Mouse (Mus musculus): Measurements from ENCODE around the gene Dock9. TPM values are rescaled to one million over a fixed set of nuclear protein-coding genes. Genes with fewer than 3 reads are reported as not detected.

Gene Dock9
- polyA plus RNA-seq, 1 experiment from 2014 or later: 12.1 TPM

- H3K4me3 ChIP-seq: no peak overlapping the region
- no peaks in the 10 kb centered on the region for H3K27me3 ChIP-seq
- no peak overlapping the region for H3K4me2 ChIP-seq
- no peaks in the 10 kb centered on the region; the same call in 1 of the 2 replicates for H3K9me3 ChIP-seq
- no peak overlapping the region for H3K9ac ChIP-seq
- H3K4me1 ChIP-seq (replicated peaks): no peaks in the 10 kb centered on the region
- H3K27ac ChIP-seq (replicated peaks): no peak overlapping the region
- H3K36me3 ChIP-seq: no peaks in the 10 kb centered on the region
- ATAC-seq (ENCODE audit: low FRiP score, low read depth): no peak
- 81% methylated on average over 4 of the region's 4 CpGs for WGBS
These were observed 9.2 kb upstream of the Dock9 start for GRCm38 (mm10) chr14:121806791-121807190.

- no peak for ATAC-seq (ENCODE audit: low FRiP score, low read depth)
These were observed 8.7 kb upstream of the Dock9 start for GRCm38 (mm10) chr14:121806316-121806715.

GRCm38 (mm10) chr14:121804461-121804860 lies 6.8 kb upstream of the Dock9 start:
- ATAC-seq (ENCODE audit: low FRiP score, low read depth): no peak
- no peak overlapping the region for H3K4me3 ChIP-seq
- 86% methylated on average over 4 of the region's 4 CpGs for WGBS

More at GRCm38 (mm10) chr14:121806316-121806715, 8.7 kb upstream of the Dock9 start:
- Histone ChIP-seq H3K27me3 (no peaks in the 10 kb centered on the region), H3K4me2 (no peak overlapping the region), H3K9me3 (no peaks in the 10 kb centered on the region; the same call in 1 of the 2 replicates), H3K4me3 (no peak overlapping the region), H3K27ac (replicated peaks) (no peak overlapping the region), H3K36me3 (no peaks in the 10 kb centered on the region), H3K9ac (no peak overlapping the region), H3K4me1 (replicated peaks) (no peaks in the 10 kb centered on the region)
- 78% methylated on average over 3 of the region's 3 CpGs for WGBS

GRCm38 (mm10) chr14:121800962-121801361 lies 3.3 kb upstream of the Dock9 start:
- Histone ChIP-seq H3K4me1 (replicated peaks) (peaks cover 13% of the 10 kb centered on the region), H3K9ac (no peak overlapping the region), H3K36me3 (no peaks in the 10 kb centered on the region), H3K9me3 (no peaks in the 10 kb centered on the region), H3K4me2 (no peak overlapping the region), H3K27me3 (no peaks in the 10 kb centered on the region), H3K27ac (replicated peaks) (no peak overlapping the region), H3K4me3 (no peak overlapping the region)
- 26% methylated on average over 2 of the region's 2 CpGs for WGBS
- no peak for ATAC-seq (ENCODE audit: low FRiP score, low read depth)

More at GRCm38 (mm10) chr14:121804461-121804860, 6.8 kb upstream of the Dock9 start:
- H3K4me1 ChIP-seq (replicated peaks): no peaks in the 10 kb centered on the region
- no peak overlapping the region for H3K4me2 ChIP-seq
- no peaks in the 10 kb centered on the region for H3K27me3 ChIP-seq
- H3K27ac ChIP-seq (replicated peaks): no peak overlapping the region
- no peaks in the 10 kb centered on the region for H3K36me3 ChIP-seq
- no peak overlapping the region for H3K9ac ChIP-seq
- H3K9me3 ChIP-seq: no peaks in the 10 kb centered on the region

- 82% methylated on average over 7 of the region's 7 CpGs for WGBS
- no peak for ATAC-seq (ENCODE audit: low FRiP score, low read depth)
- Histone ChIP-seq H3K4me2 (no peak overlapping the region), H3K9ac (no peak overlapping the region), H3K4me3 (no peak overlapping the region), H3K4me1 (replicated peaks) (peaks cover 13% of the 10 kb centered on the region), H3K36me3 (no peaks in the 10 kb centered on the region), H3K9me3 (no peaks in the 10 kb centered on the region), H3K27me3 (peaks cover 4% of the 10 kb centered on the region), H3K27ac (replicated peaks) (no peak overlapping the region)
These were observed 1.5 kb upstream of the Dock9 start for GRCm38 (mm10) chr14:121799112-121799511.

- Histone ChIP-seq H3K4me2 (peak overlapping the region; percentile 91), H3K4me3 (peak overlapping the region; percentile 80), H3K27ac (replicated peaks) (peak overlapping the region; percentile 86), H3K9me3 (no peaks in the 10 kb centered on the region), H3K27me3 (peaks cover 4% of the 10 kb centered on the region), H3K36me3 (no peaks in the 10 kb centered on the region), H3K9ac (peak overlapping the region; percentile 66), H3K4me1 (replicated peaks) (peaks cover 13% of the 10 kb centered on the region)
- WGBS: 0% methylated on average over 22 of the region's 22 CpGs
- ATAC-seq (ENCODE audit: low FRiP score, low read depth): peak; percentile 94
These were observed 768 bp upstream of the Dock9 start for GRCm38 (mm10) chr14:121798411-121798799.

GRCm38 (mm10) chr14:121796571-121797456 lies 823 bp downstream of the Dock9 start:
- H3K27ac ChIP-seq (replicated peaks): peak overlapping the region; percentile 86
- peaks cover 13% of the 10 kb centered on the region for H3K4me1 ChIP-seq (replicated peaks)
- peak overlapping the region; percentile 91 for H3K4me2 ChIP-seq
- WGBS: 14% methylated on average over 28 of the region's 28 CpGs
- H3K4me3 ChIP-seq: peak overlapping the region; percentile 80
- peak; percentile 0; the same call in 1 of the 2 replicates for ATAC-seq (ENCODE audit: low FRiP score, low read depth)
- H3K9me3 ChIP-seq: no peaks in the 10 kb centered on the region
- H3K9ac ChIP-seq: peak overlapping the region; percentile 66
- H3K27me3 ChIP-seq: peaks cover 4% of the 10 kb centered on the region
- H3K36me3 ChIP-seq: no peaks in the 10 kb centered on the region

GRCm38 (mm10) chr14:121795536-121795935 lies 2.1 kb downstream of the Dock9 start:
- H3K27ac ChIP-seq (replicated peaks): no peak overlapping the region
- no peak for ATAC-seq (ENCODE audit: low FRiP score, low read depth)
- H3K4me2 ChIP-seq: no peak overlapping the region
- 90% methylated on average over 7 of the region's 7 CpGs for WGBS
- no peaks in the 10 kb centered on the region for H3K36me3 ChIP-seq
- H3K4me3 ChIP-seq: no peak overlapping the region
- H3K9ac ChIP-seq: no peak overlapping the region
- peaks cover 4% of the 10 kb centered on the region for H3K27me3 ChIP-seq
- H3K4me1 ChIP-seq (replicated peaks): peaks cover 13% of the 10 kb centered on the region
- H3K9me3 ChIP-seq: no peaks in the 10 kb centered on the region

- Histone ChIP-seq H3K27me3 (peaks cover 4% of the 10 kb centered on the region), H3K4me1 (replicated peaks) (peaks cover 10% of the 10 kb centered on the region), H3K4me3 (no peak overlapping the region), H3K9me3 (no peaks in the 10 kb centered on the region), H3K9ac (no peak overlapping the region), H3K27ac (replicated peaks) (no peak overlapping the region), H3K4me2 (no peak overlapping the region), H3K36me3 (no peaks in the 10 kb centered on the region)
- ATAC-seq (ENCODE audit: low FRiP score, low read depth): no peak
- WGBS: 70% methylated on average over 5 of the region's 5 CpGs
These were observed 4.0 kb downstream of the Dock9 start for GRCm38 (mm10) chr14:121793639-121794038.

GRCm38 (mm10) chr14:121791935-121792334 lies 5.7 kb downstream of the Dock9 start:
- Histone ChIP-seq H3K36me3 (no peaks in the 10 kb centered on the region), H3K27ac (replicated peaks) (no peak overlapping the region), H3K9ac (no peak overlapping the region), H3K4me2 (no peak overlapping the region), H3K27me3 (peaks cover 4% of the 10 kb centered on the region), H3K9me3 (no peaks in the 10 kb centered on the region), H3K4me3 (no peak overlapping the region), H3K4me1 (replicated peaks) (peaks cover 7% of the 10 kb centered on the region)
- no peak for ATAC-seq (ENCODE audit: low FRiP score, low read depth)
- whole genome bisulfite sequencing: 91% methylated on average over 2 of the region's 2 CpGs

- no peaks in the 10 kb centered on the region for H3K4me1 ChIP-seq (replicated peaks)
- H3K27ac ChIP-seq (replicated peaks): no peak overlapping the region
- 86% methylated on average over 7 of the region's 7 CpGs for WGBS
- peaks cover 4% of the 10 kb centered on the region for H3K27me3 ChIP-seq
- H3K9ac ChIP-seq: no peak overlapping the region
- no peak overlapping the region for H3K4me3 ChIP-seq
- H3K9me3 ChIP-seq: no peaks in the 10 kb centered on the region
- no peak for ATAC-seq (ENCODE audit: low FRiP score, low read depth)
- no peak overlapping the region for H3K4me2 ChIP-seq
- H3K36me3 ChIP-seq: no peaks in the 10 kb centered on the region
These were observed 6.5 kb downstream of the Dock9 start for GRCm38 (mm10) chr14:121791112-121791511.

GRCm38 (mm10) chr14:121789273-121789672 lies 8.4 kb downstream of the Dock9 start:
- Histone ChIP-seq H3K36me3 (no peaks in the 10 kb centered on the region), H3K4me2 (no peak overlapping the region), H3K4me1 (replicated peaks) (no peaks in the 10 kb centered on the region), H3K27me3 (no peaks in the 10 kb centered on the region), H3K9me3 (no peaks in the 10 kb centered on the region), H3K27ac (replicated peaks) (no peak overlapping the region), H3K9ac (no peak overlapping the region), H3K4me3 (no peak overlapping the region)
- WGBS: 90% methylated on average over 3 of the region's 3 CpGs
- no peak for ATAC-seq (ENCODE audit: low FRiP score, low read depth)
